Mouse (Mus musculus) naive thymus-derived CD4-positive, alpha-beta T cell, adult 2 months (primary cell): ENCODE results near the gene Prss30.
A peak's percentile ranks its signal among the peaks of the same experiment; 100 is the strongest.

Experiments
- DNase-seq: peaks from one replicate; pipeline ENCODE4 v3.0.0-alpha.2; 2011; ENCODE audit warnings: low read depth

Gene Prss30

DNA sequence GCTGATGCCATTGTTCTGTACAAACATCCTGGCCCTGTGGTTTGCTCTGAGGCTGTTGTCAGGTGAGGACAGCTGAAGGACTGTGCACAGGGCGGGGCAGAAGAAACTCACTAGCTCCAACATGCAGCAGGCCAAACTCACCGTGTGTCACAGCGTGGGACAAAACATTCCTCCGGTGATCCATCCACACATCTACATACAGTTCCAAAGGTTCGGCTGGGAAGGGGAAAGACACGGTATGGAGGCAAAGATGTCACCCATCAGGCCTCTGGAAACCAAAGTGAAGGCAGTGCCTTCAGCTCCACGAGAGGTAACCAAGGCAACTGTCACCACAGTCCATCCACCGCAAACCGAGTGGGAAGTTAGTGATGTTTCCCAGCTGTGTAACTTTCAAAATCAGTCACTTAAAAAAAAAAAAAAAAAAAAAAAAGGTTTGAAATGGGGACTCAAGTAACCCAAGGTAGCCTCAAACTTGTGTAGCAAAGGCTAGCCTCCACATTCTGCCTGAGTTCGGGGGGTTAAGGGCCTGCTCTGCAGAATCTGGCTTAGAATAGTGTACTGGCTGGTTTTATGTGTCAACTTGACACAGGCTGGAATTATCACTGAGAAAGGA, at the start of gene Prss30:
Gene Prss30, minus strand, starts transcription at position 270 of the 613 bp plus-strand sequence.
- peak; percentile 51 for DNase-seq

- no peak for DNase-seq
These were observed 49.1 kb upstream of the Prss30 start for GRCm38 (mm10) chr17:24029477-24029876.

DNA sequence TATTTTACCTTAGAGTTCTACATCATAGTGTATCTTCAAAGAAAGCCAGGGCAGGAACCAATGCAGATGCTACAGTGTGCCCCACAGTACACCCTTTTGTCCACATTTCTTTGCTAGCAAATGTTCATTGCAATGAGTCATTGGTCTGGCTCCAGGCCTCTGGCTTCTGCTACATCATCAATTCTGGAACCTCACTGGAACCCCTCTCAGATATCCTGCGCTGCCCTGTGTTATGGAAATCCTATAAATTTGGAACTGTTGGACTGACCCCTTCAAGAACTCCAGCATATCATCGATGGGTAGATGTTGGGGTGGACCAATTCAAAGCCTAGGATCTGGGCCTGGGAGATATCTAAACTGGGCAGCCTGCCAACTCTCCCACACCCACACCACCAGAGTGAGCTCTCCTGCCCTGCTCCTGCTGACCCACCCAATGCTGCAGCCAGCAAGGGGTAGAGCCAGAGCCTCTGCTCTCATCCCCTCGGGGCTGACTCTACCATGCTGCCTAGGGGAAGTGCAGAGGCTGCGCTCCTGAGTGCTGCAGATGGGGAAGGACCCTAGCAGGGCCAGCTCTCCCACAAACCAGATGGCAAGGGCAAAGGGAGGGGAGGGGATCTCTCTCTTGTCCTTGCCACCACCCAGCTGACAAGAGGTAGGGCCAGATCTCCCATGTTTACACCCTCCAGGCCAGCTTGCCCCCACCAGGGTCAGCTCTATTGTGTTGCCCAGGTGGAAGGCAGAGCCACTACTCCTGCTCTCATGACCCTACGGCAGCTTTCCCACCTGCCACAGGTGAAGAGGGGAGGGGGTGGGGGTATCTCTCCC, 41.2 kb upstream of the Prss30 start:
- no peak for DNase-seq

DNA sequence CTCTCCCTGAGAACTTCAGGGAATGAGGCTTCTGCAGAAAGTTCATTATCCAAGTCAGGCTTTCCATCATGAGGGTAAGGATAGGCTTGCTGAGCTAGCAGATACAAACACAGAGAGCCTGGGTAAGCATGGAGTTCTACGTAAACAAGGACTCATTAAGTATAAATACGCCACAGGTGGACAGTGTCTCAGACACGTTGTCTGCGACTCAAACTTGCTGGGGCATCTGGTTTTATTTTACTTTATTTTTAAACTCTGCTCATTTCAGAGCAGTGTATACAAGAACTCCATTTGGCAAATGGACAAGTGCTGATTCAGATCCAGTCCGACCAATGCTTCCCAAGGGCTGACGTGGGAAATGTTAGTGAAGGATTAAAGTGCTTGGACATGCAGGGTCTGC, 40.3 kb upstream of the Prss30 start:
- DNase-seq: no peak

- DNase-seq: no peak
These were observed 35.4 kb upstream of the Prss30 start for GRCm38 (mm10) chr17:24015727-24016126.

GRCm38 (mm10) chr17:24014433-24014965, 34.1 kb upstream of the Prss30 start:
- no peak for DNase-seq

DNA sequence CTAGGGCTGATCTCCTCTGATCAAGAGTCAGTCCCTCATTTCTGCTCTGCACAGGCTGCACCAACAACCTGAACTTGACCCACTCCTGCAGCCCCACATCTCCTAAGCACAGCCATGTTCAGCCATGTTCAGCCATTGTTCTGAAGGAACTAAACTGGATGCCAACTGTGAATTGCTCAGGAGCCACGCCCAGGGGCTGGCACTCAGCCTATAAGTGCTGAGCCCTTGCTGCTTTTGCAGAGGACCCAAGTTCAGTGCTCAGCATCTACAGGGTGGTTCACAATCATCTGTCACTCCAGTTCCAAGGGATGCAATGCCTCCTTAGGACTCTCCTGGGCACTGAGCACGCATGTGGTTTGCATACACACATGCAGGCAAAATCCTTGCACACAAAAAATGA, 32.6 kb upstream of the Prss30 start:
- no peak for DNase-seq

- DNase-seq: no peak
These were observed 29.3 kb upstream of the Prss30 start for GRCm38 (mm10) chr17:24009617-24010016.

DNA sequence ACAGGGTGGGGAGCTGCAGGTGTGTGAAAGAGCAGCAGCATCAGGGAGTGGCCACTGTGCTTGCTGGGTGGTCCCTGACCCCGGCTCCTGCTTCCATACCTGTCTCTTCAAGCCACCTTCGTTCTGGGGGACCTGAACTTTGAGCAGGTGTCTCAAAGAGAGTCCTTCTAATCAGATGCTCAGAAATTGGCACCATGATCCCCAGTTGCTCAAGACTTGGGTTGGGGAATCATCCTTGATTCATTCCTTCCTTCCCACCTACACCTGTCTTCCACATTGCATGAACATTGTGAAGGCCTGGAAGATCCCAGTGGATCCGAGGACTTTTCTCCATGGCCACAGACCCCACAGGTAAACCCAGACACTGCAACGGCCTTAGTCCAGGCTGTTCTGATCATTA, 27.7 kb upstream of the Prss30 start:
- no peak for DNase-seq

DNA sequence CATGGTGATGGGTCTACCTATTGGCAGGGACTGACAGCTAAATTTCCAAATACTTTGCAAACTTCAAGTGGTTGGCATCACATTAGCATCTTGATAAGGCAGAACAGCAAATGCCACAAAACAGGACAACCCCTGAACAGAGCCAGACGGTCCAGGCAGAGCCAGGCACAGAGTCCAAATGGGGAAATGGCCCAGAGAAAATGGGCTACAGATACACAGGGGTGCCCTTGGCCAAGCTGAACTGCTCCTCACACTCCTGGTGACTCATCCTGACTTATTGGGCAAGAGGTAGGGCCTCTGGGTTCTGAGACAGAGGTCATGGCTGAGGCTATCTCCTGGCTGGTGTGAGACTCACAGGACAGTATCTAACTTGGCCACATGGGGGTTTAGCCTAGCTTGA, 27.0 kb upstream of the Prss30 start:
- no peak for DNase-seq

DNA sequence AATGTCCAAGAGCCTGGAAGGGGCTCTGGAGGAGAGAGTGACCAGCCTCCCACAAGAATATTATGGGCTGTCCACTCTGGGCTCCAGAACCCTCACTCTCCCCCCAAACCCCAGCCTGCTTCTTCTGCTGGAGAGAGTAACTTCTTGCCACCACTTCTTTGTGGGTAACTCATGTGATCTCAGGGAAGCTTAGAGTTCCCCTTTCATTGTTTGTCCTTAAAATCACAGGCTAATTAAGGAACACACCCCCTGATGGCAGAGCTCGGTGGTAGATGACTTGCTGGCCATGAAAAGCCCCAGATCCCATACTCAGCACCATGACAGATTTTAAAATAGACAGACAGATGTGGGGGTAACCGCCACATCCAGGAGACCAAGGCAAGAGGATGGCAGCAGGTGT, 26.6 kb upstream of the Prss30 start:
- DNase-seq: no peak

DNA sequence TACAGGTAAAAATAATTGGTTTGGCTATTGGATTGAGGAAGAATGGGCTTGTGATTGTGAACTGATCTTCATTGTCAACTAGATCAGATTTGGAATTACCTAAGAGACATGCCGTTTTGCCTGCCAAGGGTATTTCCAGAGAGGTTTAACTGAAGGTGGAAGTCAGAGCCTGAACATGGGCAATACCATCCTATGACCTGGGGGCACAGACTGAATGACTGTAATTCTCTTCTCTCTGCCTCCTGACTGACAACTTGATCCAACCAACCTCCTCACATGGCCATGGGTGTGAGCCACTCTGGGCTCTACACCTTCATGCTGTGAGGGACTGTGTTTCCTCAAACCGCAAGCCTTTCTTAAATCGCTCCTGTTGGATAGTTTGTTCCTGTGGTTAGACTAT, 24.7 kb upstream of the Prss30 start:
- DNase-seq: no peak

- no peak for DNase-seq
These were observed 23.8 kb upstream of the Prss30 start for GRCm38 (mm10) chr17:24004071-24004665.

- DNase-seq: no peak
These were observed 20.0 kb upstream of the Prss30 start for GRCm38 (mm10) chr17:24000404-24000803.

- no peak for DNase-seq
These were observed 18.0 kb upstream of the Prss30 start for GRCm38 (mm10) chr17:23998383-23998782.

GRCm38 (mm10) chr17:23997901-23998300, 17.5 kb upstream of the Prss30 start, which contains the start of gene Prss22:
Gene Prss22 (minus strand): TSS chr17:23998100.
- no peak for DNase-seq

- DNase-seq: no peak
These were observed 15.1 kb upstream of the Prss30 start for GRCm38 (mm10) chr17:23995421-23995820.

GRCm38 (mm10) chr17:23994667-23995066, 14.3 kb upstream of the Prss30 start:
- DNase-seq: no peak

GRCm38 (mm10) chr17:23993559-23994428, 13.4 kb upstream of the Prss30 start:
- peak; percentile 91 for DNase-seq

GRCm38 (mm10) chr17:23992789-23993553, 12.6 kb upstream of the Prss30 start:
- DNase-seq: peak; percentile 22

DNA sequence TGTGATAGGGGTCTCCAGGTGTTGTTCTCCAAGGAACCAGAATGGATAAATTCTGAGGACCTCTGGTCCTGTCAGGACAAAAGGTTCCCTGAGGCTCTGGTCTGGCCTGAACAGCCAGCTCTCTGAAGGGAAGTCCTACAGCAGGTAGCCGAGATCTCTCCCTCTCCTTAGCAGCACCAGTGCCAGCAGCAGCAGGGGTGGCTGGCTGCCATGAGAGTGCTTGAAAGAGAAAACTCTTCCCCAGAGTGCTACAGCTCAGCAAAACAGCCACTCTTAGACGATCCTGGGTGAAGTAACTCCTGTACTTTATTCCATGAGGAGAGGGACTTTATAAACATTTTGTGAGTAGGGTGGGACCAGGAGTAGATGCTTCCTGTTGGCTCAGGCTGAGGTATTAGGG, 9.4 kb upstream of the Prss30 start:
- no peak for DNase-seq
